Mouse (Mus musculus) gastrocnemius, adult 8-10 months (tissue): Measurements from ENCODE around the gene Nkpd1. TPM values are rescaled to one million over a fixed set of nuclear protein-coding genes. Genes with fewer than 3 reads are reported as not detected.
A peak's percentile ranks its signal among the peaks of the same experiment; 100 is the strongest.

Experiments used
- DNase-seq, 2 experiments: peaks; one replicate each; pipeline ENCODE4 v3.0.0; 2022; ENCODE audit warnings: low spot score in 2 of 2
- total RNA-seq, 4 experiments: library from RNA; stranded (reverse); gene quantifications; 2 replicates each; pipeline ENCODE4 v1.2.4; 2022

Nkpd1 gene
- total RNA-seq, 4 experiments from 2014 or later = not detected

DNA sequence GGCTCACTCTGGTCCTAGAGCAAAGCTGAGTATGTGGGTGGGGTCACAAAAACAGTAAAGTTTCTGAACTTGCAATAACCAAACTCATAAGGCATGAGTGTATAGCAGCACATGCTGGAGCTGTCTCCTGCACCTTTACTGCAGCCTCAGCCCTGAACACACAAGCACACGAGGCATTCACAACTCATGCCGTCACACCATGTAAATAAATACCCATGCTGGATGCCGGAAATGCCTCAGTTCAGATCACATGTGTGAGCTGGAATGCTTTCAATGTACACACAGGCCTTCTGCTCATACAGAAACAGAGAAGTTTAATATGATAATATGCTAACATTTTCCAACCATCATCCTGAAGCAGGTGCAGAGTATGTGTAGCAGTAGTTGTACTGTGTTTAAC, 28.4 kb downstream of the Nkpd1 start:
- no peak for DNase-seq

DNA sequence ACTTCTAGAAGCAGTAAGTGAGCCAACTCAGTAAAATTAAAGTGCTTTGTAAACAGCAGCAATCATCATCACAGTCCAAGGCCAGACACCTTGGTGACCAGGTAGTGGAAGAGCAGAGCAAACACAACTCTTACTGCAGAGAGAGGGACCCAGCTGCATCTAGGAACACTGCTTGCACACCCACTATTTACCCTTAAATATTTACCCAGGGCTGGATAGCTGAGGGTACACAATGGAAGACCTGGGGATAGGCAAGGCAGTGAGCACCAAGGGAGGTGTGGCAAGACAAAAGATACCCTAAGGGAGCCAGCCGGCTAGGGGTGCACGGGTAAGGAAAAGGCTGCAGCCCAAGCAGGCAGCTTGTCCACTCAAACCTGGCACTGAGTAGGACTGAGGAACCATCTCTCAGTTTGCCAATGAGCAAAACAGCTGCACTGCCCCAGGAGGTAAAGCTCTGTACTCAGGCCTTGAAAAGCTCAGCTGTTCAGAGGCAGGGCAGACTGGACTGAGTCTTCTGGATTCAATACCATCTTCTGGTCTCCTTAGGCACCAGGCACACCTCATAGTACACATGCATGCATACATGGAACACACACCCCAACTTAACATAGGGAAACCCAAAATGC, 29.8 kb downstream of the Nkpd1 start:
- no peak for DNase-seq

DNA sequence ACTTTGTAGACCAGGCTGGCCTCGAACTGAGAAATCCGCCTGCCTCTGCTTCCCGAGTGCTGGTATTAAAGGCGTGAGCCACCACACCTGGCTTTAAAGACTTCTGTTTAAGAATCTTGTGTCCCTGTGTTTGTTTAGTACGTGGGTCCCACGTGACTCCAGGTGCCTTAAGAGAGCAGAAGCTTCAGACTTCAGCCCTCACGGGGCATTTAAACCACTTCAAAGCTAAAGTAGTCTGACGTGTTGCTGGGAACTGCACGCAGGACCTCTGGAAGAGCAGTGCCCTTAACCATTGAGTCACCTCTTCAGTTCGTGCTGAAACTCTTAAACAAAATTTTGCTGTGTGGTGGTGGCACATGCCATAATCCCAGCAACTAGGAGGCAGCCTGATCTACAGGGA, 31.8 kb downstream of the Nkpd1 start:
- no peak for DNase-seq

DNA sequence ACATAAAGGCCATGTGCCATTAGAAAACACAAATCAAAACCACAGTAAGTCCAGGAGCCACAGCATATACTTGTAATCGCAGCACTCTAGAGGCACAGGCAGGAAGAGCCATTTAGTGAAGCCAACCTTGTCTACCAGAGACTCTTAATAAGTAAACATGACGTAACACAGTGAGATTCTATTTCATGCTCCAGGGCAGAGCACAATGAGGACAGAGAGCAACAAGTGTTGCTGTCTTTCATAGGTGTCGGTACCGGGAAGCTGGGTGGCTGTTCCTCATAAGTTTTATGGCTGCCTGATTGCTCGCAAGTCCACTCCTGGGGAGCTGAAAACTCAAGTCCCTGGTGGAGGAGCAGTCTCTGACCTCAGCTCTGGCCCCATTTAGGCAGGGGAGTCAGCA, 34.0 kb downstream of the Nkpd1 start:
- no peak for DNase-seq

DNA sequence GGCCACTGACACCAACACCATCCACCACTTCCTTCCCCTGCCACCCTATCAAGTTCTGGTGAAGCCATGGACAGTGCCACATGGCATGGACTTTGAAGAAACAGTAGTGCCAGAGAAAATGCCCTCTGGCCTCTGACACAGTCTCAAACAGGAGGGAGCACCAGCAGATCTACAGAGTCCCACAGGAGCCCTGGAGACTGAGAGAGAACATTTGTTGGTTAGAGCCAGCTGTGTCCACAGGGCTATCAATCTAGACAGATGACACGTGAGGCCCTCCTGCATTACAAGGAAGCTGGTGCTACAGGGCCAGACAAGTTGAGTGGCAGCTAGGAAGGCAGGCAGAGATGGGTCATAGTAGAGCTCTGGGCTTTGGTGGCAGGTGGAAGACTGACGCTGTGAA, 34.8 kb downstream of the Nkpd1 start:
- no peak for DNase-seq

DNA sequence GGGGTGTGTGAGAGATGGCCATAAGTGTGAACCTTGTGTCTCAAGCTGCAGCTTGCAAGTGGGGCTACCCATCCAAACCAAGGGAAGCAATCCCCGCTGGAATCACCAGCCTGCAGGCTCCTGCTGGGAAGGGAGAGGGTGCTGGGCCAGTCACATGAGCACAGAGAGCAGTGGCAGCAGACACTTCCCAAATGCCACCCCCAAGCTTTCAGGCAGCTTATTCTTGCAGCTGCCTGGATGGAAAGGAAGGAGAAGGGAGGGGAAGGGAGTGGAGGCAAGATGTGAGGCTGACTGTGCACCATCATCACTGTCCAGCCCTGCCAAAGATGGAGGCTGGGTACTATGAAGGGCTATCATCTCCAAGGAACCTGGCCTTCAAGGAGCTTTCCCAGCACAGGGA, 36.5 kb downstream of the Nkpd1 start:
- no peak for DNase-seq

DNA sequence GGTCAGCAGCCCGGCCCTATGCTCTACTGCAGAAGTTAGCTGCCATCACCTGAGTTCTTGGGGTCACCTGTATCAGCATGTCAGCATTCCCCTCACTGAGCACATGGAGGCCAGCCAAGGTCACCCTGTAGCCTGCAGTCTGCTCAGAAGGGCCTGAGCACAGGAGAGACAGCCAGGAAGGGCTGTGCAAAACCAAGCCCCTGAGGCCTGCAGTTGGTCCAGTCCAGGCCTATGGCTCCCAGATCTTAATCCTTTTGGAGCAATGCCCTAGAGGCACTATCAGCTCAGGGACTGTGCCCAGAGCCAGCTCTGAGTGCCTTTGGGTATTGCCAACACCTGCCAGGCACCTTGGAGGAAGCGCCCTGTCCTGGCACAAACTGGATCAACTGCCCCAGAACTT, 39.4 kb downstream of the Nkpd1 start:
- DNase-seq = peak; percentile 5 to 40

DNA sequence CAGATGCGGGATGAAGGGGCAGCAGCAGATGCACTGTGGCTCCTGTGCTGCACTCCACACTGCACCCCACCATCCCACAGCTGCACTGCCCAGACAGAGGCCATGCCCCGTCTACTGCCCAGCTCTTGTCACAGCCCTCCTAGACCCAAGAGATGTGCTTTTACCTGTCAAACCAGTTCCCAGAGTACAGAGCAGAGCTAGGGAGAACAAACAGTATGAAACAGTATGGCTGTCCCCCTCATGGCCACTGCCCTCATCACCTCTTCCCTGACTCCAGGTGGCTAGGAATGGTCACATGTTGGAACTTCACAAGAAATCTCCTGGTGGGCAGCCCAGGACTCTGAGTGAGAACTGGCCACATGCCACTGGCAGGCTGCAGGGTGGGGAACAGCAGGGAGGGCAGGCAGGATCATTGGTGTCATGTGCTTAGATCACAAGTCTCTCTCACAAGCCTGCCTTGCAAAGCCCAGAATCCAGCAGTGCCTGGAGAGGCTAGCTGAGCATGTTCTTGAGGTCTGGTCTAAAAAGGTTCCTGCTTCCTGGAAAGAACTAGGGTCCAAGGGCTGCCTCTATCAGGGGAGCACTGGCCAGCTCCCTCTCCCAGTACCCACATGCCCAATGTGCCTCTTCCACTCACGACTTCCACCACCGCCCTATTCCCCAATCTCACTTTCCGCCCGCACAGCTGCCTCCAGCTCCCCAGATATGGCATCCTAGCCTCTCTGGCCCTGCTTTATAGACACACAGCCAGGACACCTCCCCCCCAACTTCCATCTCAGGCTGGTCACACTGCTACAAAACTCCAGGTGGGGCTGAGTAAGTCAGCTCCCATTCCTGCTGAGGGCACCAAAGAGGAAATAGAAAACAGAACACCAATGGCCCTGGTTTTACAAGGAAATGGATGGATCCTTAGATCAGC, 40.6 kb downstream of the Nkpd1 start:
- peak in 1 of 2 experiments; percentile 5 for DNase-seq

DNA sequence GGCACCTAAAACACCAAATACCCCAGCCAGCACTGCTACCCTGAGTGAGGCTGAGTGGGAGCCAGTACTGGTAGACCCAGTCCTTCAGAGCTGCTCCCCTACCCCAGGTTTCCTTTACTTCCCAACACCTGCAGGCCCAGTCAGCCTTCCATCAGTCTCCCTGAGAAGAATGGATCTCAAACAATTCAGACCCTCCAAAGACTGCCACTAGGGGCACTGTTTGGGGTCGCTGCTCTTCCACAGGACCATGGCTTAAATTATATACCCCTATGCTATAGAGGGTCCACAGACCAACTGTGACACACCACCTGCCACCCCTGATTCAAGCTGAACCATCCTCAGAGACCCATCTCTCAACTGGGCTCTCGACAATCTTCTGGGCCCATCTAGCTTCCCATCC, 41.3 kb downstream of the Nkpd1 start:
- no peak for DNase-seq

DNA sequence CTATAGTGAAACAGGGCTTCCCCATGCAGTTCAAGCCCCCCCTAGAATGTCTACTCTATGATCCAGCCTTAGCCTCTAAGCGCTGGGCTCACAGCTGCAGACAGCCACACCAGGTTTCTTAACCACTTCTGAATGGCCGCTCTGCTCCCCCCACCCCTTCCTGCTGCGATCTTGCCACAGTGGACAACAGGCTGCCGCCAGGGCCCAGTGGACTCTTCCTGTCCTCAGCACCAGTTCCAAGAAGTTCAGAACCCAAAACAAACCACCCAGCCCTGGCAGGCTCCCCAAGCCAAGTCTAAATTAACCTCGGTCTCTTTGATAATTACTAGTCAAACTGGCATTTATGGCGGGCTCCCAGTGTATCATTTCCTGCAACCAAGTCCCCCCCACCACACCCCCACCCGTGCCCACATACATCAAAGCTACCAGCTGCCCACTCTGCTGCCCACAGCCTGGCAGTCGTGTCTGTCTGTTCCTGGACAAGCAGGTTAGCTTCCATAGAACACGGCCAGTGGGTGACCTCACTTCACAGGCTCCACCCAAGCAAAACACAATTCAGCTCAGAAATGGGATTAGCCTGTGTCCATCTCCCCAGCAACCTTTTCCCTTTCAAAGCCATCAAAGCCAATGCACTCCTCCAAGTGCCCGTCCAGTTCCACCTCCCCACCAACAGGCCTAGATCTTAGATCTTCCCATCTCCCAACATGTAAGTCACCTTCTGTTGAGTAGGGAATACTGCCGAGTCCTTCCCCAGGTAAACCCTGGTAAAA, 43.0 kb downstream of the Nkpd1 start:
- DNase-seq = no peak

DNA sequence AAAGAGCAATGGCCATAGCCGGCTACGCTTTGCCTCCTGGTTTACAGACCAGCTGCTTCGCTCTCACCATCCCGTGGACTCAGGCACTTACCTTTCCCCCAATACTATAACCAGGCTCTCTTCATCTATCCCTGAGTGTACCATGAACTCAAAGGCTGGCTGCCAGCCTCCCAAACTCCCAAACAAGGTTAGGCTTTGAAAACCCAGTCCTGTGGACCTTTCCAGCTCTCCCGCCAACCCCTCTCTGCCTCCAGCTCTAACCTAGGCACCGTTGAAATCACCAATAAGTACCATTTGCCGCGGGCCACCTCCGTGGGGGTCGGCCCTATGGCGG, 43.8 kb downstream of the Nkpd1 start:
- DNase-seq = no peak

DNA sequence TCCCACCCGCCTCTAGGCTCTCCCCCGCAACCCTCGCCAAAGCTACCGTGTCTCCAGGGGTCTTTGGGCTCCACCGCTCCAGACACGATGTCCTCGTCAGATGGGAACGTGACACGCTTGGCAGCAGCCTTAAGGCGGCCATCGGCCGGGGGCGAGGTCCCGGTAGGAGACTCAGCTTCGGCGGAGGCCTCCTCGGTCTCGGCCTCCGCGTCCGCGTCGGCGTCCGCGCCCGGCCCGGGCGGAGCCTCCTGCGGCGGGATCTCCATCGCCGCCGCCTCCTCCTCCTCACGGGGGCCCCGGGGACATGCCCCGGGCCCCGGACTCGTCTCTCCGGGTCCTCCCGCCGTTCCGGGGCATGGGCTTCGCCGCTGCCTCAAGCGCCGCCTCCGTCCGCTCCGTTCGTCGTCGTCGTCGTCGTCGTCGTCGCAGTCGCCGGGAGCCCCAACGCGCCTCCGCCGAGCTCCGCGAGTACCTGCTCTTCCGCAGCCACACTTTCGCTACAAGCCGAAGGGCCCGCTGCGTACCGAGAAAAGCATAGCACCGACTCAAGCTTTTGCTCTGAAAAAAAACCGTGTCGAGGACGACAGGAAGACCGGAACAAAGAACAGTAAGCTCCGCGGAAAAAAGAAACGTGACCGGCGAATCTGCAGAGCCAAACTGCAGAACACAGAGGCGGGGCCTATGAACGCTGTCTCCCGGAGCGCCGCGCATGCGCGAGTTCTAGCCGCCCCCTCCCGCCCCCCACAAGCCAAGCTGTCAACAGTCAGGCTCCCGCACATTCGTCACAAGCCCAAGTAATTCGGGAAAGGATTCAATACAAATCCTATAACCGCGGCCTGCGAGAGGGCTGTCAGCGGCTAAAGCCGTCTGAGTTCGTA, 44.4 kb downstream of the Nkpd1 start:
- peak; percentile 72 to 82 for DNase-seq

DNA sequence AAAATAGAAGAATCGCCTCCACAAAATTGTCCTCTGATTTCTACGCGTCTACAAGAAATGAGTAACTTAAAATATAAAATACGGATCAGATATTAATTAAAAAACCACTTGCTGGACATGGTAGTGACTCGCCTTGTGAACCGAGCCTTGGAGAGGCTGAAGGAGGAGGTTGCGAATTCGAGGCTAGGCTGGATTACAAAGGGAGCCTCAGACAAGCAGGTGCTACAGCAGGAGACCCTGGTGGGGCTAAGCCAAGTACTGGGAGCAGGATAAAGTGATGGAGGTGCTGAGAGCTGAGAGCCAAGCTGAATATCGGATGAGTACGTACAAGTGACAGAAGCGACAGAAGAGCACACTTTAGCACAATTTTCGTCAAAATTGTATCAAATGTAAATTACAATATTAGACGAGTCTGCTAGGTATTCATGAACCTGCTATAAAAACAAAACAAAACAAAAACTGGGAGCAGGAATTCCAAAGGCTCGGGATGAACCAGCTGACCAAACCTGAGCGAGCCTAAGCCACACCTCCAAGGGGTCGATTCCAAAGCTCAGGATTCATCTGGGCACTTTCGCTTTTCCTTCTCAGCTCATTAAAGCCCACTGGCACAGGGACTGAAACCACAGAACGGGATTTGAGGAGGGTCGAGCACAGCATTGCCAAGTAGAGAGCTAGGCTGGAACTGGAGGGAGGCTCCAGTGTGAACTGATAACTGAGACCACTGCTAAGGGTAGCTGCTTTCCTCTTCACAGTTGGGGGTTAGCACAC, 45.2 kb downstream of the Nkpd1 start, which contains the start of gene Ppp1r37:
Gene Ppp1r37, minus strand, starts transcription at position 434 of the 768 bp plus-strand sequence.
- no peak for DNase-seq

DNA sequence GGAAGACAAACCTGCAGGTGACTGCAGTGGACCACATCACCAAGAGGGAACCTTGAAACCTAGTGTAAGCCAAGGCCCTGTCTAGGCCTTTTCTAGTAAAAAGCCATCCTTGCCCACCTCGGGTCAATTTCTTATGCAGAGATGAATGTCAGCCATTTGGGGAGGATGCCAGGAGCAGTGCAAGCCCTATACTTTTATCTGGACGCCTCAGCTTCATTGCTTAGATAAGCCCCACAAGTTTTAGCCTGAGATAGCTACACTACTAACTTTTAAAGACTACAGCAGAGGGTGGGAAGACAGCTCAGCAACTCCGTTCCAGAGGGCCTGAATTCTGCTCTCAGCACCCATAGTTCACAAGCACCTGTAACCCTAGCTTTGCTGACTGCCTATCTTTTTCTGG, 46.2 kb downstream of the Nkpd1 start:
- DNase-seq = no peak

DNA sequence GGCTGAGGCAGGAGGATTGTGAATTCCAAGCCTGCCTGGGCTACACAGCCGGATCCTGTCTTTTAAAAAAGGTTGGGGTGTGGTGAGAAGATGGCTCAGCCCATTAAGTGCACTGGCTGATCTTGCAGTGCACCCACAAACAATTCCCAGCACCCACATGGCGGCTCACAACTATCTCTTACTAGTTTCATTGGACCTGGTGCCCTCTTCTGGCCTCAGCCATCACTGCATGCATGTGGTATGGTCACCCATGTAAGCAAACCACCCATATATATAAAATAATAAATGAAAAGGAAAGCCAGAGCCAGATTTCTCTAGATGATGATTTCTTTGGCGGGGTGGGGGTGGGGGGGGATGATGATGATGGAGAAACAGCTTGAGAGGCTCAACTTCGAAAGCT, 46.8 kb downstream of the Nkpd1 start:
- no peak for DNase-seq

DNA sequence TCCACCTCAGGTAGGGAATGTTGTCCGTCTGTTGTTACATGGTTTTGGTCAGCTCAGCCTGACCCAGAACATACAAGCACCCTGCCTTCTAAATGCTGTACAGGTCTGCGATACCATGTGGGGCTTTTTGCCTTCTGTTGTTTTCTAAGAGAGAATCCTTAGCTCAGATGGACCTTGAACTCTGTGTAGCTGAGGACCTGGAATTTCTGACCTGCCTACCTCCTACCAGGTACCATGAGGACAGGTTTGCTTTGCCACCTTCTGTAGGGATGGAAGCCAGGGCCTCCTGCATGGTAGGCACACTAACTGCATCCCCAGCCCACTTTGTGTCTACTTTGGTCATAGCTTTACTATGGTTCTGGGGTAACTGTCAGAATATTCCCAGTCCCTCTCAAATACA, 48.2 kb downstream of the Nkpd1 start:
- DNase-seq = no peak

DNA sequence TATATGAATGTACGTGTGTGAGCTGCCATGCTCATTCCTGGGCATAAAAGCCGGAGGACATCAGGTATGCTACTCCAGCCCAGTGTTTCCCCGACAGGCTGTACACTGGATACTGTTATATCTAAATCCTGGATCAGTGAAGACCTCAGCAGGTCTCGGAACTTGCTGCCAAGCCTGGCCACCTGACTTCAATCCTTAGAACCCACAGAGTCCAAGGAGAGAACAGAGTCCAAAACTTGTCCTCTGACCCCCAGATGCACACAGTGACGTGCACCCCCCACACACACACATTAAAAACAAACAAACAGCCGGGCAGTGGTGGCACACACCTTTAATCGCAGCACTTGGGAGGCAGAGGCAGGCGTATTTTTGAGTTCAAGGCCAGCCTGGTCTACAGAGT, 49.8 kb downstream of the Nkpd1 start:
- no peak for DNase-seq

DNA sequence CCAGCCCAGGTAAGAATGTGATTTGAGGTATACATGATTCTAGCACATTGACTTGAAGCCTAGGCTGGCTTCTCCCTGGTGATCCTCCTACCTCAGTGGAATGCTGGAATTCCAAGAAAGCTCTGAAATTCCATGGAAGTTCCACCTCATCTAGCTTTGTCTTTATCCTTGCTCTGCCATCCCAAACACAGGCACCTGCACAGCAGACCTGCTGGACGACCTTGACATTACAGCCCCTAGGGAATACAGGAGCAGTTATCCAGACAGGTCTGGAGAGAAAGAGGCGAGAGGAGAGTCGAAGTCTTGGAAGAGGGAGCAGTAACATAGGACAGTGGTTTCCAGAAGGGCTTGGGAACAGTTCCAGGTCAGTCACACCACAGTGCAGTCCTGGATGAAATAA, 52.0 kb downstream of the Nkpd1 start:
- no peak for DNase-seq

DNA sequence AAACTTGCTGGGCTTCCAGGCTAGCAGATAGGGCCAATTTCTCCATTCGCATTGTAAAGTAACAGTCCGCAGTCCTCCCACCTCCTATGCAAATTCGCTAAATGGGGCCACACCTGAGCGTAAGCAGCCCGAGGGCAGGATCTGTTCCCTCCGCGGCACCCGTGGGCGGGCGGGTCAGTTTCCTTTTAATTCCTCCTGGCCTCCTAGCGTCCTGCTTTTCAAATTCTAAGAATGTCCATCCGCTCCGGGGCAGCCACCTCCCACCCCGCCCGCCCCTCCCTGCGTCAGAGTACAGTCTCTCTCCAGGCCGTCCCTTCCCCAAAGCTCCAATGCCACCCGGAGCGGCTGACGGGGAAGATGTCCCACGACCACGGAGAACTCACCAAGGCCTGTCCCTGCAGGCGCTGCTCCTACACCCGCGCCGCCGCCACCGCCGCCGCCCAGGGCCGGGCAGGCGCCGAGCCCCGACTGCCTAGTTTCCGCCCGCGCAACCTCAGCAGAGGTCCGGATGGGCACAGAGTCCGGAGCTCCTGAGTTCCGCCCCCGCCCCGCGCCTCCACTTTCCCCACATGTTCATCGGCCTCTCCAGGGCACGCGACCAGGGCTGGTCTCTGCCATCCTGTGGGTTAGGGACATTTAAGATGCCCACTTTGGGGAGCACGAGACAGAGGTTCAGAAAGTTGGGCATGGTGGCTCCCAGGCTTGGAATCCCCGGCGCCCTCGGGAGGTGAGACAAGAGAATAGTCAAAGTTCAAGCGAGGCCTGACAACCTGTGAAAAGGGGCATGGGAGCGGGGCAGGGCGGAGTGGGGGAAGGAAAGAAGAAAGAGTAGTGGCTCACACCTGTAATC, 55.5 kb downstream of the Nkpd1 start:
- DNase-seq = peak; percentile 64 to 70

DNA sequence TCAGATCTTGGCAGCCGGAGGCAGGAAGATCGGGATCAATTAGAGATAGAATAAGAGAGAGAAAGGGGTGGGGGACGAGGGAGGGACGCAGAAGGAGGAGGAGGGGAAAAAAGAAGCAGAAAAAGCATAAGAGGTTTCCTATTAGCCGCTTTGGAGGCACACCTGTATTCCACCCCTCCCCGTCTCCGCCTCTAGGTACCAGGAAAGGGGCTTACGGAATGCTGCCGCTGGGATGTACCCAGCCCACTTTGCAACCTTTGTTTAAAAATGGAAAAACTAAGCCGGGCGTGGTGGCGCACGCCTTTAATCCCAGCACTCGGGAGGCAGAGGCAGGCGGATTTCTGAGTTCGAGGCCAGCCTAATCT, 56.1 kb downstream of the Nkpd1 start:
- DNase-seq = no peak
